Mouse (Mus musculus): ENCODE results near the gene Olfr288. TPM values are rescaled to one million over a fixed set of nuclear protein-coding genes. Genes with fewer than 3 reads are reported as not detected.
A peak's percentile ranks its signal among the peaks of the same experiment; 100 is the strongest.

Gene Olfr288
- polyA plus RNA-seq, 1 experiment from 2014 or later: not detected

- H3K4me1 ChIP-seq (replicated peaks; ENCODE audit: insufficient read depth, low read length): 0 out of 2 replicates have a peak, but pooled peaks cover 6% of the 10 kb centered on the region
- no peak for DNase-seq (ENCODE audit: low spot score)
- no peak overlapping the region for H3K4me2 ChIP-seq (ENCODE audit: low read length)
- H3K9ac ChIP-seq (ENCODE audit: low read depth, low read length): no peak overlapping the region
- H3K27me3 ChIP-seq (ENCODE audit: insufficient read depth, low read length): peaks cover 29% of the 10 kb centered on the region
- H3K4me3 ChIP-seq (replicated peaks; ENCODE audit: low read depth, low read length): peak overlapping the region; percentile 33; the same call in 1 of the 2 replicates
- WGBS: 8% methylated on average over 19 of the region's 19 CpGs
- TF ChIP-seq CTCF (IDR thresholded peaks at IDR 0.05; ENCODE audit: low read depth): no peak
- H3K9me3 ChIP-seq (replicated peaks; ENCODE audit: low read length): no peaks in the 10 kb centered on the region
- no peak overlapping the region for H3K27ac ChIP-seq
- no peaks in the 10 kb centered on the region for H3K36me3 ChIP-seq (ENCODE audit: insufficient read depth, low read length)
- 0 out of 2 replicates have a peak, but pooled peaks have one; percentile 5 for ATAC-seq (replicated peaks; ENCODE audit: low FRiP score, low read depth)
These were observed 26.7 kb downstream of the Olfr288 start for GRCm38 (mm10) chr15:98168622-98169004.

GRCm38 (mm10) chr15:98167645-98168621 is 27.4 kb downstream of the Olfr288 start:
- 1% methylated on average over 69 of the region's 69 CpGs for WGBS
- no peak overlapping the region for H3K9ac ChIP-seq (ENCODE audit: low read depth, low read length)
- H3K4me2 ChIP-seq (ENCODE audit: low read length): peak overlapping the region; percentile 56

GRCm38 (mm10) chr15:98166963-98167644 is 28.2 kb downstream of the Olfr288 start, which contains the start of gene Ccdc184:
Gene Ccdc184, plus strand, starts transcription at chr15:98167158.
- TF ChIP-seq CTCF (IDR thresholded peaks at IDR 0.05; ENCODE audit: low read depth): no peak
- Histone ChIP-seq H3K27me3 (ENCODE audit: insufficient read depth, low read length) (peaks cover 29% of the 10 kb centered on the region), H3K4me2 (ENCODE audit: low read length) (peak within 1 kb of the TSS; percentile 56), H3K9me3 (replicated peaks; ENCODE audit: low read length) (no peaks in the 10 kb centered on the region), H3K36me3 (ENCODE audit: insufficient read depth, low read length) (no peaks in the 10 kb centered on the region), H3K4me3 (replicated peaks; ENCODE audit: low read depth, low read length) (peak within 1 kb of the TSS; percentile 33), H3K27ac (no peak within 1 kb of the TSS), H3K9ac (ENCODE audit: low read depth, low read length) (no peak within 1 kb of the TSS), H3K4me1 (replicated peaks; ENCODE audit: insufficient read depth, low read length) (0 out of 2 replicates have a peak, but pooled peaks cover 6% of the 10 kb centered on the region)
- ATAC-seq (replicated peaks; ENCODE audit: low FRiP score, low read depth) (peak; percentile 26; the same call in 1 of the 2 replicates), DNase-seq (ENCODE audit: low spot score) (no peak)
- 2% methylated on average over 15 of the region's 18 CpGs for WGBS

More at GRCm38 (mm10) chr15:98167645-98168621, 27.4 kb downstream of the Olfr288 start:
- H3K27ac ChIP-seq: no peak overlapping the region
- peak overlapping the region; percentile 33 for H3K4me3 ChIP-seq (replicated peaks; ENCODE audit: low read depth, low read length)
- DNase-seq (ENCODE audit: low spot score) (peak; percentile 92), ATAC-seq (replicated peaks; ENCODE audit: low FRiP score, low read depth) (peak; percentile 75)
- TF ChIP-seq CTCF (IDR thresholded peaks at IDR 0.05; ENCODE audit: low read depth): no peak
- 0 out of 2 replicates have a peak, but pooled peaks cover 6% of the 10 kb centered on the region for H3K4me1 ChIP-seq (replicated peaks; ENCODE audit: insufficient read depth, low read length)
- H3K9me3 ChIP-seq (replicated peaks; ENCODE audit: low read length): no peaks in the 10 kb centered on the region
- peaks cover 29% of the 10 kb centered on the region for H3K27me3 ChIP-seq (ENCODE audit: insufficient read depth, low read length)
- H3K36me3 ChIP-seq (ENCODE audit: insufficient read depth, low read length): no peaks in the 10 kb centered on the region

GRCm38 (mm10) chr15:98165525-98165924 is 29.8 kb downstream of the Olfr288 start, which contains the start of gene Asb8:
Gene Asb8, minus strand, starts transcription at chr15:98165625.
- Histone ChIP-seq H3K27ac (no peak within 1 kb of the TSS), H3K9ac (ENCODE audit: low read depth, low read length) (no peak within 1 kb of the TSS), H3K27me3 (ENCODE audit: insufficient read depth, low read length) (peaks cover 29% of the 10 kb centered on the region), H3K9me3 (replicated peaks; ENCODE audit: low read length) (no peaks in the 10 kb centered on the region), H3K4me2 (ENCODE audit: low read length) (no peak within 1 kb of the TSS), H3K36me3 (ENCODE audit: insufficient read depth, low read length) (no peaks in the 10 kb centered on the region), H3K4me3 (replicated peaks; ENCODE audit: low read depth, low read length) (no peak within 1 kb of the TSS), H3K4me1 (replicated peaks; ENCODE audit: insufficient read depth, low read length) (0 out of 2 replicates have a peak, but pooled peaks cover 6% of the 10 kb centered on the region)
- WGBS: 84% methylated on average over 5 of the region's 5 CpGs
- ATAC-seq (replicated peaks; ENCODE audit: low FRiP score, low read depth) (no peak), DNase-seq (ENCODE audit: low spot score) (no peak)
- no peak for TF ChIP-seq CTCF (IDR thresholded peaks at IDR 0.05; ENCODE audit: low read depth)

- ATAC-seq (replicated peaks; ENCODE audit: low FRiP score, low read depth) (no peak), DNase-seq (ENCODE audit: low spot score) (no peak)
- Histone ChIP-seq H3K36me3 (ENCODE audit: insufficient read depth, low read length) (no peaks in the 10 kb centered on the region), H3K9ac (ENCODE audit: low read depth, low read length) (no peak overlapping the region), H3K4me3 (replicated peaks; ENCODE audit: low read depth, low read length) (no peak overlapping the region), H3K4me1 (replicated peaks; ENCODE audit: insufficient read depth, low read length) (no peaks in the 10 kb centered on the region), H3K27ac (no peak overlapping the region), H3K4me2 (ENCODE audit: low read length) (no peak overlapping the region), H3K27me3 (ENCODE audit: insufficient read depth, low read length) (peaks cover 12% of the 10 kb centered on the region; the same call in 1 of the 2 replicates), H3K9me3 (replicated peaks; ENCODE audit: low read length) (no peaks in the 10 kb centered on the region)
- 44% methylated on average over 4 of the region's 4 CpGs for WGBS
- TF ChIP-seq CTCF (IDR thresholded peaks at IDR 0.05; ENCODE audit: low read depth): no peak
These were observed 32.8 kb downstream of the Olfr288 start for GRCm38 (mm10) chr15:98162561-98162960.

All from kidney, postnatal 0 days (tissue).